ENCODE assay signal across 8 mouse cellular contexts in genomic region chr19:60790551-60791161, GRCm38 (mm10). TPM values are rescaled to one million over a fixed set of nuclear protein-coding genes. Genes with fewer than 3 reads are reported as not detected.
DNase-seq lines count a peak whose midpoint lies in the region; ATAC-seq and TF ChIP-seq lines count a peak whose summit lies in the region.

Gene Eif3a (minus strand): TSS chr19:60790658.

- peak; percentile 36 for TF ChIP-seq CTCF in midbrain, postnatal 0 days (IDR thresholded peaks at IDR 0.05)

- H3K9ac ChIP-seq in embryonic facial prominence, embryonic 14.5 days (ENCODE audit: low read depth, low read length), result peak within 1 kb of the TSS; percentile 100
- H3K9ac ChIP-seq in limb, embryonic 14.5 days (ENCODE audit: low read depth, low read length, severe bottlenecking), result peak within 1 kb of the TSS; percentile 100
- peak within 1 kb of the TSS; percentile 100 for H3K9ac ChIP-seq in midbrain, postnatal 0 days (replicated peaks; ENCODE audit: low read length, poor library complexity, severe bottlenecking)

- H3K27ac ChIP-seq in embryonic facial prominence, embryonic 14.5 days (replicated peaks; ENCODE audit: low read depth, low read length), result peak within 1 kb of the TSS; percentile 96
- H3K27ac ChIP-seq in limb, embryonic 14.5 days (replicated peaks; ENCODE audit: low read depth, low read length), result peak within 1 kb of the TSS; percentile 94
- peak within 1 kb of the TSS; percentile 98 for H3K27ac ChIP-seq in midbrain, postnatal 0 days (ENCODE audit: low read depth, low read length)

- H3K27me3 ChIP-seq in embryonic facial prominence, embryonic 14.5 days (replicated peaks; ENCODE audit: control insufficient read depth, insufficient read depth, low read length), result no peaks in the 10 kb centered on the region
- no peaks in the 10 kb centered on the region for H3K27me3 ChIP-seq in limb, embryonic 14.5 days (ENCODE audit: control insufficient read depth, insufficient read depth, low read length)
- H3K27me3 ChIP-seq in midbrain, postnatal 0 days (ENCODE audit: insufficient read depth, low read length), result no peaks in the 10 kb centered on the region

- H3K4me2 ChIP-seq in embryonic facial prominence, embryonic 14.5 days (ENCODE audit: low read depth, low read length), result peak within 1 kb of the TSS; percentile 82
- H3K4me2 ChIP-seq in limb, embryonic 14.5 days (replicated peaks; ENCODE audit: low read depth, low read length, severe bottlenecking), result peak within 1 kb of the TSS; percentile 49
- H3K4me2 ChIP-seq in midbrain, postnatal 0 days (ENCODE audit: low read depth, low read length, poor library complexity, severe bottlenecking), result peak within 1 kb of the TSS; percentile 73

- peak; percentile 97; the same call in 1 of the 2 replicates for TF ChIP-seq POLR2A in limb, embryonic 14.5 days (IDR thresholded peaks at IDR 0.05; ENCODE audit: borderline replicate concordance, extremely low read depth, insufficient read depth, insufficient read length)

- H3K4me3 ChIP-seq in embryonic facial prominence, embryonic 14.5 days (ENCODE audit: low read depth, low read length), result peak within 1 kb of the TSS; percentile 100
- H3K4me3 ChIP-seq in limb, embryonic 14.5 days (replicated peaks; ENCODE audit: low read length), result peak within 1 kb of the TSS; percentile 99
- peak within 1 kb of the TSS; percentile 97 for H3K4me3 ChIP-seq in midbrain, postnatal 0 days (ENCODE audit: low read depth, low read length)

- no peaks in the 10 kb centered on the region for H3K9me3 ChIP-seq in embryonic facial prominence, embryonic 14.5 days (ENCODE audit: control insufficient read depth, low read length)
- H3K9me3 ChIP-seq in limb, embryonic 14.5 days (ENCODE audit: control insufficient read depth, low read length), result no peaks in the 10 kb centered on the region
- no peaks in the 10 kb centered on the region for H3K9me3 ChIP-seq in midbrain, postnatal 0 days (ENCODE audit: low read length)

- peak; percentile 94 for ATAC-seq in embryonic facial prominence, embryonic 14.5 days (ENCODE audit: low read depth)
- ATAC-seq in limb, embryonic 14.5 days (ENCODE audit: low FRiP score, low read depth), result peak; percentile 95
- peak; percentile 96 for ATAC-seq in midbrain, postnatal 0 days (ENCODE audit: low FRiP score)

- no peaks in the 10 kb centered on the region for H3K36me3 ChIP-seq in embryonic facial prominence, embryonic 14.5 days (ENCODE audit: control insufficient read depth, insufficient read depth, low read length)
- 0 out of 2 replicates have a peak, but pooled peaks cover 3% of the 10 kb centered on the region for H3K36me3 ChIP-seq in limb, embryonic 14.5 days (ENCODE audit: control insufficient read depth, insufficient read depth, low read length)
- no peaks in the 10 kb centered on the region for H3K36me3 ChIP-seq in midbrain, postnatal 0 days (ENCODE audit: insufficient read depth, low read length)

- peaks cover 11% of the 10 kb centered on the region for H3K4me1 ChIP-seq in embryonic facial prominence, embryonic 14.5 days (ENCODE audit: control insufficient read depth, insufficient read depth, low read length)
- peaks cover 16% of the 10 kb centered on the region for H3K4me1 ChIP-seq in limb, embryonic 14.5 days (ENCODE audit: control insufficient read depth, insufficient read depth, low read length)
- peaks cover 3% of the 10 kb centered on the region; the same call in 1 of the 2 replicates for H3K4me1 ChIP-seq in midbrain, postnatal 0 days (ENCODE audit: insufficient read depth, low read length)

- whole genome bisulfite sequencing in embryonic facial prominence, embryonic 14.5 days, result under 1% methylated on average over 33 of the region's 57 CpGs
- WGBS in limb, embryonic 14.5 days, result under 1% methylated on average over 52 of the region's 57 CpGs
- WGBS in midbrain, postnatal 0 days, result under 1% methylated on average over 51 of the region's 57 CpGs

- DNase-seq in 3T3-L1 (ENCODE audit: low read depth, low spot score), result peak; percentile 92
- peak; percentile 92 to 95 for DNase-seq in adrenal gland, postnatal 4 days (ENCODE audit: low spot score in 2 of 2)
- peak; percentile 96 for DNase-seq in embryonic facial prominence, embryonic 14.5 days (ENCODE audit: low spot score)
- peak; percentile 93 for DNase-seq in heart, adult 8-10 months (ENCODE audit: low spot score)
- DNase-seq in kidney, adult 9 months, result peak; percentile 94
- peak; percentile 92 for DNase-seq in limb, embryonic 14.5 days (ENCODE audit: low spot score)
- DNase-seq in midbrain, postnatal 0 days (ENCODE audit: low spot score), result peak; percentile 97
- peak; percentile 90 to 93 for DNase-seq in spleen, postnatal 14 days (ENCODE audit: low spot score in 2 of 2)

RNA-seq across cellular contexts. Expression of gene Eif3a, which starts in this region (rescaled TPM):
- total RNA-seq in adrenal gland, postnatal 4 days (2021), result 100 to 1,000 TPM; 168 to 173 TPM
- 165 and 168 TPM in 2 replicates for polyA plus RNA-seq in embryonic facial prominence, embryonic 14.5 days (2014; fragmentation: Nextera tagmentation; extraction: Ambion mirVana)
- total RNA-seq in heart, adult 8-10 months (2022), result 100 to 1,000 TPM; 102 to 115 (median 107) TPM
- polyA plus RNA-seq in limb, embryonic 14.5 days (2012; rRNA removed), result 75.3 and 122 TPM in 2 replicates
- 162 and 163 TPM in 2 replicates for polyA plus RNA-seq in limb, embryonic 14.5 days (2014; fragmentation: Nextera tagmentation; extraction: Ambion mirVana)
- 86.5 and 119 TPM in 2 replicates for total RNA-seq in midbrain, postnatal 0 days (2014; rRNA removed)
- 78.3 and 87.0 TPM in 2 replicates for polyA plus RNA-seq in midbrain, postnatal 0 days (2015; fragmentation: Nextera tagmentation; extraction: Ambion mirVana)

Comparison
In these comparisons a context has a peak if more than half of its experiments do, and no peak if none do; other contexts are left out.
1. Peak in every context shown above with its lines: DNase-seq, ATAC-seq, H3K4me3 ChIP-seq and H3K27ac ChIP-seq.